Mouse (Mus musculus) neural tube, embryonic 13.5 days (tissue): Measurements from ENCODE around the gene Fam126a. TPM values are rescaled to one million over a fixed set of nuclear protein-coding genes. Genes with fewer than 3 reads are reported as not detected.

Experiments used
- ATAC-seq: fragments of 200-750 bp; cut with Nextera tagmentation; 2 replicates; pipeline ENCODE4 v1.8.0; 2017; ENCODE audit warnings: low read depth, mild to moderate bottlenecking, moderate TSS enrichment, moderate library complexity
- H3K27ac ChIP-seq: fragments of 300-500 bp; sonication (generic); replicated peaks from 2 replicates; pipeline ENCODE4 v1.5.1; 2015; ENCODE audit warnings: moderate library complexity, mild to moderate bottlenecking, inconsistent platforms
- H3K27me3 ChIP-seq: fragments of 300-500 bp; sonication (generic); 2 replicates; pipeline ENCODE4 v1.6.1; 2015; ENCODE audit warnings: mild to moderate bottlenecking, inconsistent platforms
- H3K36me3 ChIP-seq: fragments of 300-500 bp; sonication (generic); 2 replicates; pipeline ENCODE4 v1.6.1; 2015; ENCODE audit warnings: mild to moderate bottlenecking, inconsistent platforms
- H3K4me1 ChIP-seq: fragments of 300-500 bp; sonication (generic); replicated peaks from 2 replicates; pipeline ENCODE4 v1.6.1; 2015; ENCODE audit warnings: inconsistent platforms
- H3K4me2 ChIP-seq: fragments of 300-500 bp; sonication (generic); 2 replicates; pipeline ENCODE4 v1.6.1; 2015; ENCODE audit warnings: inconsistent platforms, mild to moderate bottlenecking, moderate library complexity
- H3K4me3 ChIP-seq: fragments of 300-500 bp; sonication (generic); 2 replicates; pipeline ENCODE4 v1.5.1; 2015; ENCODE audit warnings: mild to moderate bottlenecking, inconsistent platforms
- H3K9ac ChIP-seq: fragments of 300-500 bp; sonication (generic); 2 replicates; pipeline ENCODE4 v1.6.1; 2015; ENCODE audit warnings: moderate library complexity, mild to moderate bottlenecking, inconsistent platforms
- H3K9me3 ChIP-seq: fragments of 300-500 bp; sonication (generic); 2 replicates; pipeline ENCODE4 v1.6.1; 2016; ENCODE audit warnings: inconsistent platforms
- WGBS: fragments of 180-500 bp; shearing (Covaris S2); methylation state at CpG from one replicate; pipeline ENCODE4 v1.1.7; 2015; 5-methylcytosine and 5-hydroxymethylcytosine counted together
- polyA plus RNA-seq: library from polyadenylated mRNA; unstranded; fragments of >200 nt; fragmentation: Nextera tagmentation; extraction: Ambion mirVana; gene quantifications from 2 replicates; pipeline ENCODE4 v1.2.1, GENCODE M21; 2015

The Fam126a gene
- polyA plus RNA-seq, 1 experiment from 2014 or later, result 28.4 TPM

DNA sequence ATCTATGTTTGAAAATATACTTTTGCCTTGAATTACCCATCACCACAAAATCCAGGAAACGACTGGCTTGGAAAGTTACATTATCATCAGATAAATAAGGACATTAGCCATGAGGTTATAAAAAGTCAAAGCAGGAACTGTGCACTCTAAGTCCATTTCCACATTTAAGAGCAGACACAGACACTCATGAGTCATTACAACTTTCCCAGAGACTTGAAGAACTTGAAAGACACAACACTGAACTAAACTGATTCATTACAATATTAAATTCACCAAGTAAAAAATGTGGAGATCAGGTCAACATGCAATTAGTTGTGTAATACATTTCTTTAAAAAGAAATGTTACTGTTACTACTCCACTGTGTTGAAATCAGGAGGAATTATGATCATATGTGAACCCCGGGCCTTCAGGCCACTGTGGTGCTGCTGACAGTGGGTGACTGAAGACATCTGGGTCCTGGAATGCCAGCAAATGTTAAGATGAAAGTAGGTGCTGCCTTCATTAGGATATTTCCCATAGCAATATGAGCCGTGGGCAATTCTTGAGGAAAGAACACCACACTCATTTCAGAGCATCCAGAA, 55.4 kb downstream of the Fam126a start:
- no peaks in the 10 kb centered on the region for H3K27me3 ChIP-seq
- no peaks in the 10 kb centered on the region for H3K4me1 ChIP-seq
- H3K27ac ChIP-seq, result no peak overlapping the region
- no peak for ATAC-seq
- no peak overlapping the region for H3K4me3 ChIP-seq
- 92% methylated on average over 3 of the region's 3 CpGs for WGBS
- no peaks in the 10 kb centered on the region for H3K9me3 ChIP-seq
- H3K9ac ChIP-seq, result no peak overlapping the region
- H3K4me2 ChIP-seq, result no peak overlapping the region
- peaks cover 27% of the 10 kb centered on the region for H3K36me3 ChIP-seq

- Histone ChIP-seq H3K4me1 (peaks cover 6% of the 10 kb centered on the region; the same call in 1 of the 2 replicates), H3K4me3 (no peak overlapping the region), H3K9ac (no peak overlapping the region), H3K9me3 (no peaks in the 10 kb centered on the region), H3K27me3 (no peaks in the 10 kb centered on the region), H3K4me2 (no peak overlapping the region), H3K27ac (no peak overlapping the region), H3K36me3 (peaks cover 14% of the 10 kb centered on the region)
- ATAC-seq, result no peak
- WGBS, result 66% methylated on average over 5 of the region's 5 CpGs
Measured at GRCm38 (mm10) chr5:23967705-23968104, 62.8 kb downstream of the Fam126a start.

- no peaks in the 10 kb centered on the region for H3K27me3 ChIP-seq
- no peak for ATAC-seq
- H3K4me1 ChIP-seq, result peaks cover 6% of the 10 kb centered on the region; the same call in 1 of the 2 replicates
- H3K4me3 ChIP-seq, result no peak overlapping the region
- no peak overlapping the region for H3K9ac ChIP-seq
- peaks cover 14% of the 10 kb centered on the region for H3K36me3 ChIP-seq
- H3K9me3 ChIP-seq, result no peaks in the 10 kb centered on the region
- no peak overlapping the region for H3K4me2 ChIP-seq
- 76% methylated on average over 10 of the region's 10 CpGs for WGBS
- no peak overlapping the region for H3K27ac ChIP-seq
Measured at GRCm38 (mm10) chr5:23964599-23965165, 65.8 kb downstream of the Fam126a start.

DNA sequence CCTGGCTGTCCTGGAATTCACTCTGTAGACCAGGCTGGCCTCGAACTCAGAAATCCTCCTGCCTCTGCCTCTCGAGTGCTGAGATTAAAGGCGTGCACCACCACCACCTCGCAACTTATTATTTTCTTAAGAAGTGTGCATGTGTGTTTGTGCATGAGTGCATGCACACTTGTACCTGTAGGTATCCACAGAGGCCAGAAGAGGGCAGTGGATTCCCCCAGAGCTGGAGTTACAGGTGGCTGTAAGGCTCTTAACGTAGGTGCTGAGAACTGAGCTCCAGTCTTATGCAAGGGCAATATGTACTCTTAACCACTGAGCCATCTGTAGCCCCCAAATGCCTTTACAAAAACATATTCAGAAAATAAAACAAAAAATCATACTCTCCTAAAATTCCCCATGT, 77.4 kb downstream of the Fam126a start:
- no peak overlapping the region for H3K4me2 ChIP-seq
- 94% methylated on average over 5 of the region's 5 CpGs for WGBS
- H3K4me3 ChIP-seq, result no peak overlapping the region
- no peaks in the 10 kb centered on the region for H3K27me3 ChIP-seq
- H3K4me1 ChIP-seq, result no peaks in the 10 kb centered on the region
- ATAC-seq, result no peak
- H3K27ac ChIP-seq, result no peak overlapping the region
- H3K9ac ChIP-seq, result no peak overlapping the region
- no peaks in the 10 kb centered on the region for H3K36me3 ChIP-seq
- H3K9me3 ChIP-seq, result no peaks in the 10 kb centered on the region

DNA sequence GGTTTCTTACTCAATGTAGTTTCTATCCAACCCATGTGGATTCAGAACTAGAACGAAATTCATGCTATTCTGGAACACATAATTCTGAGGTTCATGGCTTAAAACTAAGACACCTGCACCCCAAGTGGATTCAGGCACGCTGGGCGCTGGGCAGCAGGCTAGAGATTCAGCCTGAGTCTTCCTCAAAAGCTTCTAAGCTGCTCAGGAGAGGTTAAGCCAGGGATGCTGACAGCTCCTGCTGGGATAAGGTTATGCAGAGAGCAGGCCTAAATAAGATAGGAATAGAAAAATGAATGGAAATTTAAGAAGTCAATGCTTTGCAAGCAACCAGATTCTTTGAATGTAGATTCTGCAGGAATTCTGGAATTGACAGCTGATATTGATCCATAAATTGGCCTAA, 82.4 kb downstream of the Fam126a start:
- WGBS, result 65% methylated on average over 3 of the region's 3 CpGs
- no peak overlapping the region for H3K27ac ChIP-seq

DNA sequence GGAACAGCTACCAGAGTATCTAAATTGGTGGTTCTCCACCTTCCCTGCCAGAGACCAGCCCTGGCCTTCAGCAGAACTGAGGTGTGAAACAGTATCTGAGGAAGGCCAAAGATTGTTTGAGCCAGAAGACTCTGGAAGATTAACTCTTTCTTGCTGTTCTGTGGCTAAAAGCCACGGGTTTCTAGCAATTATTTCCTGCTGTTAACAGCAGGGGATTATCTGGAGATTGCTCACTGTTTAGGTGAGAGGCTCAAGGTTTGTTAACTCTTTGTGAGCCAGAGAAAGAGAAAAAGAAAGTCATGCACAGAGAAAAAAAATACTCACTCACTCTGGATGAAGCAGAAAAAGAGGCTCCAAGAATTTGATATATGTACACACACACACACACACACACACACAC, 85.4 kb downstream of the Fam126a start:
- no peaks in the 10 kb centered on the region for H3K9me3 ChIP-seq
- H3K9ac ChIP-seq, result no peak overlapping the region
- H3K27ac ChIP-seq, result no peak overlapping the region
- H3K4me2 ChIP-seq, result no peak overlapping the region
- 0% methylated on average over 1 of the region's 1 CpGs for WGBS
- H3K36me3 ChIP-seq, result no peaks in the 10 kb centered on the region
- no peaks in the 10 kb centered on the region for H3K4me1 ChIP-seq
- ATAC-seq, result no peak
- H3K4me3 ChIP-seq, result no peak overlapping the region
- H3K27me3 ChIP-seq, result no peaks in the 10 kb centered on the region

More for the DNA sequence above, 82.4 kb downstream of the Fam126a start:
- H3K36me3 ChIP-seq, result no peaks in the 10 kb centered on the region
- H3K27me3 ChIP-seq, result no peaks in the 10 kb centered on the region
- no peak overlapping the region for H3K9ac ChIP-seq
- H3K9me3 ChIP-seq, result no peaks in the 10 kb centered on the region
- H3K4me3 ChIP-seq, result no peak overlapping the region
- no peak overlapping the region for H3K4me2 ChIP-seq
- no peak for ATAC-seq
- H3K4me1 ChIP-seq, result no peaks in the 10 kb centered on the region

DNA sequence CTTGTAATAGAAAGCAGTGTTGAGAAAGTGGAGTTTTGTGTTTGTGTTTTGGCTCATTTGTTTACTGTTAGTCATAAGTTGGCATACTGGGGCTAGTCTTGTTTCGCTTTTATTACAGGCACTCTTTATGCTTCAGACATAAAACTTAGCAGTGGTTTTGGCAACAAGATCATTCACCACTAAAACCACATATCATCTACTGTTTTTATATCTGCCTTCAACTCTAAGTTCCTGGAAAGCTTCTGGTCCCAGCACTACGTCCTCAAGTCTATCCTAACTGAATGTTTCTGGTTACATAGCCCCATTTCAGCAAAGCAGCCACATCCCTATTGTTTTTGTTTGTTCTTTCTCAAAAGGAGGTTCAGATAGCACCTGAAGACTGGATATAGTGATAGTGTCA, 87.0 kb downstream of the Fam126a start:
- ATAC-seq, result no peak
- Histone ChIP-seq H3K9ac (no peak overlapping the region), H3K9me3 (no peaks in the 10 kb centered on the region), H3K27me3 (no peaks in the 10 kb centered on the region), H3K4me3 (no peak overlapping the region), H3K27ac (no peak overlapping the region), H3K36me3 (no peaks in the 10 kb centered on the region), H3K4me2 (no peak overlapping the region), H3K4me1 (no peaks in the 10 kb centered on the region)
- 89% methylated on average over 2 of the region's 2 CpGs for whole genome bisulfite sequencing

DNA sequence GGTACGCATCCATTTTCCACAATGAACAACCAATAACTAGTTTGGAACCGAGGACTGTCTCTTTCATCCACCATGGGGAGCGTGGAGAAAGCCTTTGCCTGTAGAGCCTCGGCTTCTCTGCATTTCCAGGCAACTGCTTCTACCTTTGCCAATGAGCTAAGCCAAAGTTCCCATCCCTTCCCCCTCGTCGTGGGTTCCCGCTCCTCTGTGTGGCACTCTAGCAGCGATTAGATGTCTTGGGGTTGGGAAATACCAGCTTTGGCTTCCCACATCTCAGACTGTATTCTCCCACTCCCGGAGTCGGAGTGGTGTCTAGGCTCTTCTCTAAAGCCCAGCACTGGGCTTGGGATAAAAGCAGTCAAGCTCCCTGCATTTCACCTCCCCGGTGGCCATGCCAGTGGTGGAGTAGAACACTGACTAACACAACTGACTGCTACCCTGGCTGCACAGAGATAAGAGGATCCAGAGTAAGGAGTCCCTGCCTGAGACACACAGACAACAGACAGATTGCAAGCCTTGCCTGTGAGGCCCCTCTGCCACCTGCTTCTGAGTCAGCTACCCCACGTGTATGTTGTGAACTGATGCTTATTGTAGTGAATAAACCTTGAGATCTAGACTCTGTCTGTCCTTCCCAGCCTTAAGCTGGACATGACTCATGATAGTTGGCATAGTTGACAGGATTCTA, 106.9 kb downstream of the Fam126a start:
- Histone ChIP-seq H3K9me3 (no peaks in the 10 kb centered on the region), H3K27ac (no peak overlapping the region), H3K4me1 (peaks cover 7% of the 10 kb centered on the region; the same call in 1 of the 2 replicates), H3K9ac (no peak overlapping the region), H3K4me2 (no peak overlapping the region), H3K27me3 (no peaks in the 10 kb centered on the region), H3K4me3 (no peak overlapping the region), H3K36me3 (no peaks in the 10 kb centered on the region)
- ATAC-seq, result no peak
- 84% methylated on average over 12 of the region's 12 CpGs for WGBS

DNA sequence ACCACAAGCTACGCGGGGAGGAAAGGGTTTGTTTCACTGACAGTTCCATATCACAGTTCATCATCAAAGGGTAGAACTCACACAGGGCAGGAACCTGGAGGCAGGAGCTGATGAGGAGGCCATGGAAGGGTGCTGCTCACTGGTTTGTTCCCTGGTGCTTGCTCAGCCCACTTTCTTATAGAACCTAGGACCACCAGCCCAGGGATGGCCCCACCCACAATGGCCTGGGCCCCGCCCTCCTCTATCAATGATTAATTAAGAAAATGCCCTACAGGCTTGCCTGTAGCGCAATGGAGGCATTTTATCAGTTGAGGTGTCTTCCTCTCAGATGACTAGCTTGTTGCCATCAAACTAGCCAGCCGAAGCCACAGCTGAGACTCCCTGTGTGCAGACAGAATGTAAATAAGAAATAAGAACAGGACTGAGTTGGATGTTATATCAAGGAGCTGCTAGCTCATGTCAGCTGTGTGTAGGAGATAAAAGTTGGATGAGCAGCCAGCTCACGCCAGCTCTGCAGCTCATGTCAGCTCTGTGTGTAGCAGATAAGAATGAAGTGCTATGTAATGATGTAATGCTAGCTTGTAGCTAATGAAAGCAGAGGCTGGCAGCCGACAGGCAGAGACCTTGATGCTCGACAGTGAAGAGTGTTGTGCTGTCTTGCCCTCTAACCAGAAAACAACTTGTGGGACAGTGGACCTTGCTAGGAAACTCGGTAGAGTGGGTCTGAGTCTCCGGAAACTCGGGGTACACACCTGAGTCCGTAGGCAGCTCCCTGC, 107.8 kb downstream of the Fam126a start:
- Histone ChIP-seq H3K36me3 (no peaks in the 10 kb centered on the region), H3K4me1 (peaks cover 7% of the 10 kb centered on the region; the same call in 1 of the 2 replicates), H3K9ac (no peak overlapping the region), H3K9me3 (no peaks in the 10 kb centered on the region), H3K27me3 (no peaks in the 10 kb centered on the region), H3K4me3 (no peak overlapping the region), H3K4me2 (no peak overlapping the region), H3K27ac (no peak overlapping the region)
- ATAC-seq, result no peak
- 81% methylated on average over 12 of the region's 12 CpGs for WGBS

- WGBS, result 96% methylated on average over 1 of the region's 1 CpGs
- H3K9ac ChIP-seq, result no peak overlapping the region
- H3K36me3 ChIP-seq, result no peaks in the 10 kb centered on the region
- no peaks in the 10 kb centered on the region for H3K27me3 ChIP-seq
- H3K9me3 ChIP-seq, result no peaks in the 10 kb centered on the region
- no peak overlapping the region for H3K4me2 ChIP-seq
- peaks cover 7% of the 10 kb centered on the region; the same call in 1 of the 2 replicates for H3K4me1 ChIP-seq
- no peak for ATAC-seq
- H3K27ac ChIP-seq, result no peak overlapping the region
- no peak overlapping the region for H3K4me3 ChIP-seq
Measured at GRCm38 (mm10) chr5:23921316-23921715, 109.2 kb downstream of the Fam126a start.

GRCm38 (mm10) chr5:23919892-23920731, 110.4 kb downstream of the Fam126a start:
- H3K4me2 ChIP-seq, result no peak overlapping the region
- peaks cover 7% of the 10 kb centered on the region; the same call in 1 of the 2 replicates for H3K4me1 ChIP-seq
- H3K27me3 ChIP-seq, result no peaks in the 10 kb centered on the region
- H3K27ac ChIP-seq, result no peak overlapping the region
- no peak for ATAC-seq
- no peak overlapping the region for H3K4me3 ChIP-seq
- no peaks in the 10 kb centered on the region for H3K9me3 ChIP-seq
- no peaks in the 10 kb centered on the region for H3K36me3 ChIP-seq
- H3K9ac ChIP-seq, result no peak overlapping the region
- WGBS, result 47% methylated on average over 7 of the region's 7 CpGs
